Mouse (Mus musculus): ENCODE measurements around the gene Dgat2. TPM values are rescaled to one million over a fixed set of nuclear protein-coding genes. Genes with fewer than 3 reads are reported as not detected.
A peak's percentile ranks its signal among the peaks of the same experiment; 100 is the strongest.

Dgat2 gene
- polyA plus RNA-seq, 1 experiment from 2014 or later: 17.0 TPM

- no peak for TF ChIP-seq CTCF (IDR thresholded peaks at IDR 0.05; ENCODE audit: low read depth)
- DNase-seq (no peak), ATAC-seq (ENCODE audit: insufficient read depth) (no peak)
- H3K4me3 ChIP-seq (ENCODE audit: low read depth, low read length): no peak overlapping the region
- H3K27ac ChIP-seq (ENCODE audit: low read depth): peak overlapping the region; percentile 25; the same call in 1 of the 2 replicates
- 85% methylated on average over 8 of the region's 8 CpGs for WGBS
- H3K27me3 ChIP-seq (ENCODE audit: insufficient read depth, low read length): no peaks in the 10 kb centered on the region
- H3K36me3 ChIP-seq (ENCODE audit: insufficient read depth): no peaks in the 10 kb centered on the region
- H3K9ac ChIP-seq: no peak overlapping the region
- H3K4me2 ChIP-seq: no peak overlapping the region
- H3K9me3 ChIP-seq (ENCODE audit: low read depth, low read length): no peaks in the 10 kb centered on the region
- H3K4me1 ChIP-seq (ENCODE audit: insufficient read depth): peaks cover 34% of the 10 kb centered on the region
Observed at GRCm38 (mm10) chr7:99128965-99129364, 53.6 kb downstream of the Dgat2 start.

DNA sequence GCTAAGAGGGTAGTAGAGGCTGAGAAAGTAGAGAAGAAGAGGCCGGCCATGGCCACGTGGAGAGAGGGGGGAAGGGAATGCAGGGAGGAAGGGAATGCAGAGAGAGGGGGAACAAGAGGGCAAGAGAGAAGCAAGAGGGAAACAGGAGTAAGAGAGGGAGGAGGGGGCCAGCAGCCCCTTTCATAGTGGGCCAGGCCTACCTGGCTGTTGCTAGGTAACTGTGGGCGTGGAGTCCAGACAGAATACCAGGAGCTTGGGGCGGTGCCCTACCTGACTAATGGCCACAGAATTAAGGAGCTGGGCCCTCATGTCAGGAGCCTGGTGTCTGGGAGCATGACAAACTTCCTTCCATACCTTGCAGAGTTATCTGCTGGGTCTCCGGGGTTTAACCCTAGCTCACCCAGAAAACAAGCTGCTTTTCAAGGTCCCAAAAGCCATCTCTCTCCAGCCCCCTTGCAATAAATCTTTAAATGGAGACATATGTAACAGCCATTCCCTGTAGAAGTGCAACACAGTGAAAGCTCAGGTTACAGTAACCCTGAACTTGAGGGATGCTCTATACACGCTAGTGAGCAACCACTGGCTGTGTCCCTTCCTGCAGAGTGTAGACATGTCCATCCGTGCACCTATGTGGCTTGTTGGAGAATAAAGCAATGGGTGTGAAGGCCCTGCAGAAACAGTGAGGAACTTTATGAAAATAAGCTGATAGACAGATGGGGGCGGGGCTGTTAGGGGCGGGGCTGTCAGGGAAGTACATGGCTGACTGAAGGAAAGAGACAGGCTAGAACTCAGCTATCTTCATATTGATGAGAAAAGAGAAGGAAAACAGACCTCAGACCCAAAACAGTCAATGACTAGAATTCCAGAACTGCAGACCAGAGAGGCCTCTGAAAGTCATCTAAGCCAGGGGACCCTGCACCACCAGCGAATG, 54.2 kb downstream of the Dgat2 start:
- Histone ChIP-seq H3K4me1 (ENCODE audit: insufficient read depth) (peaks cover 34% of the 10 kb centered on the region), H3K9me3 (ENCODE audit: low read depth, low read length) (no peaks in the 10 kb centered on the region), H3K4me3 (ENCODE audit: low read depth, low read length) (no peak overlapping the region), H3K4me2 (peak overlapping the region; percentile 25), H3K27me3 (ENCODE audit: insufficient read depth, low read length) (no peaks in the 10 kb centered on the region), H3K36me3 (ENCODE audit: insufficient read depth) (no peaks in the 10 kb centered on the region), H3K9ac (no peak overlapping the region; the same call in 1 of the 2 replicates), H3K27ac (ENCODE audit: low read depth) (peak overlapping the region; percentile 91)
- ATAC-seq (ENCODE audit: insufficient read depth) (peak; percentile 51), DNase-seq (peak; percentile 68)
- WGBS: 43% methylated on average over 10 of the region's 10 CpGs
- no peak for TF ChIP-seq CTCF (IDR thresholded peaks at IDR 0.05; ENCODE audit: low read depth)

DNA sequence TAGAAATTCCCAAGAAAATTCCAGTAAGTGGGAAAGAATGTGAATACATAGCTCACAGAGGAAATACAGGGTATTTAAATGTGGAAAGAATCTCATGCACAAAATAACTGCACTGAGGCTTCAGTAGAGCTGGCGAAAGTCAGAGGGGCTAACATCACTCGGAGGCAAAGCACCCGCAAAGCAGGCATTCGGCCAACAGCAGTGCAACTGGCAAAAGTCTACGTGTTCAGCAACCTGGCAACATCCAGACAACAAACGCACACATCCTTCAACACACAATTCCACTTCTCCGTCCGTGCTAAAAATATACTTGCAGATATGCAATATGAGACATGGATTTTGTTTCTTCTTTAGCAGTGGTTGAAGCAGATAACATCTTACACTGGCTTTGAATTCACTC, 56.5 kb downstream of the Dgat2 start:
- Histone ChIP-seq H3K4me1 (ENCODE audit: insufficient read depth) (peaks cover 24% of the 10 kb centered on the region), H3K36me3 (ENCODE audit: insufficient read depth) (no peaks in the 10 kb centered on the region), H3K9ac (no peak overlapping the region), H3K27ac (ENCODE audit: low read depth) (peak overlapping the region; percentile 60; the same call in 1 of the 2 replicates), H3K9me3 (ENCODE audit: low read depth, low read length) (no peaks in the 10 kb centered on the region), H3K27me3 (ENCODE audit: insufficient read depth, low read length) (no peaks in the 10 kb centered on the region), H3K4me2 (no peak overlapping the region), H3K4me3 (ENCODE audit: low read depth, low read length) (no peak overlapping the region)
- ATAC-seq (ENCODE audit: insufficient read depth) (no peak), DNase-seq (peak; percentile 63)
- WGBS: 39% methylated on average over 8 of the region's 8 CpGs
- TF ChIP-seq CTCF (IDR thresholded peaks at IDR 0.05; ENCODE audit: low read depth): no peak

- H3K9ac ChIP-seq: no peak overlapping the region
- 69% methylated on average over 5 of the region's 5 CpGs for WGBS
Observed at GRCm38 (mm10) chr7:99122651-99123050, 59.9 kb downstream of the Dgat2 start.

DNA sequence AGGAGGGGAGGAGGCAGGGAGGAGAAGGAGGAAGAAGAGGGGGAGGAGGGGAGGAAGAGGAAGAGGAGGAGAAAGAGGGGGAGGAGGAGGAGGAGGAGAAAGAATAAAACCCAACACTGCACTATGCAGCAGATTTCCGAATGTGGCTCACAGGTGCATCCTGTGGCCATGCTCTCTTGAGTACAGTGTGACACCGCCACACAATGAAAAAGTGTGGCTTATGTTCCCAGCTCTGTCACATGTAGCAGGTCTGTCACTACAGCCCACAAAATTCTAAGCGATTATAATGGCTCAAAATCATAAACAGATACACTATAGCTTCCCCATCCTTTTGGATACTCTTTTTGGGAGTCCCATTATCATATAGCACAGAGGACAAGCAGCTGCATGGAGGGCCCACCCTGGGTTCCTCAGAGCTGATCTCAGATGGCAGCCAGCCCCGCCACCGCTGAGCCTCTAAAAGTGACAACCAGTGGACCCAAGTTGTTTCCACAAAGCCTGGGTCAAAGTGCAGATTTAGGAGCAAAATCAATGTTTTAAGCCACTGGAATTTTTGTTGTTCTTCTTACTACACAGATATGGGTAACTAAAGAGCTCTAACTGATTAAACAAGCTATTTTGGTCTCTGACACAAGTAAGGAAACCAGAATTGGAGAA, 61.5 kb downstream of the Dgat2 start:
- TF ChIP-seq CTCF (IDR thresholded peaks at IDR 0.05; ENCODE audit: low read depth): no peak
- no peak overlapping the region for H3K4me3 ChIP-seq (ENCODE audit: low read depth, low read length)
- WGBS: 75% methylated on average over 5 of the region's 5 CpGs
- H3K4me1 ChIP-seq (ENCODE audit: insufficient read depth): no peaks in the 10 kb centered on the region
- H3K4me2 ChIP-seq: no peak overlapping the region
- peak overlapping the region; percentile 18; the same call in 1 of the 2 replicates for H3K27ac ChIP-seq (ENCODE audit: low read depth)
- no peaks in the 10 kb centered on the region for H3K9me3 ChIP-seq (ENCODE audit: low read depth, low read length)
- no peak for ATAC-seq (ENCODE audit: insufficient read depth)
- peak; percentile 26 for DNase-seq
- H3K9ac ChIP-seq: no peak overlapping the region
- H3K36me3 ChIP-seq (ENCODE audit: insufficient read depth): no peaks in the 10 kb centered on the region
- no peaks in the 10 kb centered on the region for H3K27me3 ChIP-seq (ENCODE audit: insufficient read depth, low read length)

More at GRCm38 (mm10) chr7:99122651-99123050, 59.9 kb downstream of the Dgat2 start:
- H3K27ac ChIP-seq (ENCODE audit: low read depth): no peak overlapping the region
- ATAC-seq (ENCODE audit: insufficient read depth) (no peak), DNase-seq (no peak)
- H3K27me3 ChIP-seq (ENCODE audit: insufficient read depth, low read length): no peaks in the 10 kb centered on the region
- no peak overlapping the region for H3K4me3 ChIP-seq (ENCODE audit: low read depth, low read length)
- H3K9me3 ChIP-seq (ENCODE audit: low read depth, low read length): no peaks in the 10 kb centered on the region
- TF ChIP-seq CTCF (IDR thresholded peaks at IDR 0.05; ENCODE audit: low read depth): no peak
- H3K4me1 ChIP-seq (ENCODE audit: insufficient read depth): peaks cover 9% of the 10 kb centered on the region; the same call in 1 of the 2 replicates
- no peak overlapping the region for H3K4me2 ChIP-seq
- H3K36me3 ChIP-seq (ENCODE audit: insufficient read depth): no peaks in the 10 kb centered on the region

DNA sequence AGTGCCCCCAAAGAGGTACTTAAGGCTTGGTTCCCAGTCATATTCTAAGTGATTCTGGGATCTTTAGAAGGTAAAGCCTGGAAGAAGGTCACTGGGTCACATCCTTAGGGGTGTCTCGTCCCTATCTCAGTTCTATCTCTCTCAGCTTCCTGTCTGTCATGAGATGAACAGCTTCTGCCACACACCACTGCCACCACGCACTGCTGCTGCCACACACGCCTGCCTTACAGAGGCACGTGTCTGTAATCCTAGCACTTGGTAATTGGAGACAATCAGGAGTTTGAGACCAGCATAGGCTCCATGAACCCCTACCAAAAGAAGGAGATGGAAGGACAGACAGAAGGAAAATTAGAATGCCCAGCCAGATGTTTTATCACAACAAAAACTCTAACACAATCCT, 62.4 kb downstream of the Dgat2 start:
- no peak for TF ChIP-seq CTCF (IDR thresholded peaks at IDR 0.05; ENCODE audit: low read depth)

DNA sequence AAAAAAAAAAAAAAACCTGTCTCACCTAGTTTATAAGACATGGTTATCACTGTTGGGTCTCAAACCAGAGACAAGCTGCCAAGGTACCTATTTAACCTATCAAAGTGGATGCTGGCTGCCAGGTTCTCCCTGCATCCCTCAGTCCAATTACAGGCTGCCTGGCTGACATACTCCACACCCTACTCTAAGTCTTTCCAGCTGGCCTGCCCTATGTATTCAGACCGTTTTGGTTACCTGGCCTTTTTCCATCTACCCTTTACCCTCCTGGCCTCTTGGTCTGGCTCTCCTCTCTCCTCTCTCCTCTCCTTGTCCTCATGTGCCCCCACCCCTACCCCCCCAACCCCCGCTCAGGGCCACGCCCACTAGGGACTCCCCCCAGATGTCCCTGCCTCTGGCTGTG, 65.7 kb downstream of the Dgat2 start:
- DNase-seq (no peak), ATAC-seq (ENCODE audit: insufficient read depth) (no peak)
- H3K9me3 ChIP-seq (ENCODE audit: low read depth, low read length): no peaks in the 10 kb centered on the region
- H3K4me3 ChIP-seq (ENCODE audit: low read depth, low read length): no peak overlapping the region
- TF ChIP-seq CTCF (IDR thresholded peaks at IDR 0.05; ENCODE audit: low read depth): no peak
- H3K4me2 ChIP-seq: no peak overlapping the region
- no peak overlapping the region for H3K27ac ChIP-seq (ENCODE audit: low read depth)
- 73% methylated on average over 3 of the region's 3 CpGs for WGBS
- no peaks in the 10 kb centered on the region for H3K27me3 ChIP-seq (ENCODE audit: insufficient read depth, low read length)
- no peaks in the 10 kb centered on the region for H3K4me1 ChIP-seq (ENCODE audit: insufficient read depth)
- H3K9ac ChIP-seq: no peak overlapping the region
- H3K36me3 ChIP-seq (ENCODE audit: insufficient read depth): 0 out of 2 replicates have a peak, but pooled peaks cover 8% of the 10 kb centered on the region

More for the DNA sequence above, 62.4 kb downstream of the Dgat2 start:
- H3K9ac ChIP-seq: no peak overlapping the region
- 57% methylated on average over 4 of the region's 4 CpGs for WGBS
- H3K27me3 ChIP-seq (ENCODE audit: insufficient read depth, low read length): no peaks in the 10 kb centered on the region
- DNase-seq: no peak
- H3K4me2 ChIP-seq: no peak overlapping the region
- H3K4me3 ChIP-seq (ENCODE audit: low read depth, low read length): no peak overlapping the region
- H3K4me1 ChIP-seq (ENCODE audit: insufficient read depth): no peaks in the 10 kb centered on the region
- no peak for ATAC-seq (ENCODE audit: insufficient read depth)
- no peaks in the 10 kb centered on the region for H3K9me3 ChIP-seq (ENCODE audit: low read depth, low read length)
- 0 out of 2 replicates have a peak, but pooled peaks cover 2% of the 10 kb centered on the region for H3K36me3 ChIP-seq (ENCODE audit: insufficient read depth)
- no peak overlapping the region for H3K27ac ChIP-seq (ENCODE audit: low read depth)

All from lung, embryonic 14.5 days (tissue).